Mouse (Mus musculus) limb, embryonic 14.5 days (tissue): ENCODE measurements at regions not wholly inside any gene's neighbourhood (a gene's known extent, or its start where the extent isn't known, plus 50 kb on each side); places are given as distances from the start of the nearest gene placed in this dataset.

Source experiments
- ATAC-seq: fragments of 200-750 bp; cut with Nextera tagmentation; 2 replicates; pipeline ENCODE4 v1.8.0; 2017; ENCODE audit warnings: low read depth, moderate number of reproducible peaks, moderate TSS enrichment; ENCODE audit not compliant: low FRiP score
- DNase-seq: peaks from one replicate; pipeline ENCODE4 v3.0.0-alpha.2; 2015; ENCODE audit warnings: low spot score
- H3K27ac ChIP-seq: fragments of 300-500 bp; sonication (generic); replicated peaks from 2 replicates; pipeline ENCODE4 v1.5.1; 2014; ENCODE audit warnings: low read depth, mild to moderate bottlenecking, low read length, moderate library complexity, mixed read lengths
- H3K27me3 ChIP-seq: fragments of 300-500 bp; sonication (generic); 2 replicates; pipeline ENCODE4 v1.6.1; 2014; ENCODE audit warnings: low read length, mixed read lengths; ENCODE audit not compliant: control insufficient read depth, insufficient read depth
- H3K36me3 ChIP-seq: fragments of 300-500 bp; sonication (generic); 2 replicates; pipeline ENCODE4 v1.6.1; 2014; ENCODE audit warnings: mild to moderate bottlenecking, low read length, moderate library complexity, mixed read lengths; ENCODE audit not compliant: control insufficient read depth, insufficient read depth
- H3K4me1 ChIP-seq: fragments of 300-500 bp; sonication (generic); 2 replicates; pipeline ENCODE4 v1.6.1; 2014; ENCODE audit warnings: antibody characterized with exemption, low read length, mixed read lengths; ENCODE audit not compliant: control insufficient read depth, insufficient read depth
- H3K4me2 ChIP-seq: fragments of 300-500 bp; sonication (generic); replicated peaks from 2 replicates; pipeline ENCODE4 v1.6.1; 2014; ENCODE audit warnings: low read depth, mild to moderate bottlenecking, low read length, moderate library complexity; ENCODE audit not compliant: severe bottlenecking
- H3K4me3 ChIP-seq: fragments of 300-500 bp; sonication (generic); replicated peaks from 2 replicates; pipeline ENCODE4 v1.5.1; 2014; ENCODE audit warnings: low read length
- H3K9ac ChIP-seq: fragments of 300-500 bp; sonication (generic); 2 replicates; pipeline ENCODE4 v1.6.1; 2014; ENCODE audit warnings: mild to moderate bottlenecking, low read depth, low read length, moderate library complexity; ENCODE audit not compliant: severe bottlenecking
- H3K9me3 ChIP-seq: fragments of 300-500 bp; sonication (generic); 2 replicates; pipeline ENCODE4 v1.6.1; 2016; ENCODE audit warnings: low read length; ENCODE audit not compliant: control insufficient read depth
- POLR2A ChIP-seq: fragments of 200-500 bp; IDR thresholded peaks from 2 replicates; pipeline ENCODE4 v1.8.0; 2012; ENCODE audit warnings: inconsistent platforms, mild to moderate bottlenecking, moderate library complexity, borderline replicate concordance; ENCODE audit not compliant: insufficient read depth, insufficient read length; ENCODE audit errors: extremely low read depth
- WGBS: fragments of 180-500 bp; shearing (Covaris S2); extraction: QIAGEN DNeasy Blood & Tissue Kit; methylation state at CpG from one replicate; pipeline ENCODE4 v1.1.7; 2014; 5-methylcytosine and 5-hydroxymethylcytosine counted together

DNA sequence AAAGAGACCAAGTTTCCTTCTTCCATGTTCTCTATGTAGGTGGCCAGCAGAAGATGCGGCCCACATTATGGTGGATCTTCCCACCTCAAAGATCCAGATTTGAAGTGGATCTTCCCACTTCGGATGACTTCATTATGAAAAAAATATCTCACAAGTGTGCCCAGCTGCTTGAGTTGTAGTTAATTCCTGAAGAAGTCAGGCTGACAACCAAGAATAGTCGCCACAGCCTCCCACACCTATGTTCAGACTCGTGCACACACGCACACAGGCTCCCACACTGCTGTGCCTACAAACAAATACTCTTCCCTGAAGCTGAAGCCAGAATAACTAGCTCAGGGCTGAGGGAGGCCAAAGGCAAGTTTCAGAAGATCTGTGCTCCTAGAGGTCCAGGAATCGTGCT is 119.4 kb downstream of the Olfm1 start:
- WGBS = 86% methylated on average over 6 of the region's 6 CpGs

DNA sequence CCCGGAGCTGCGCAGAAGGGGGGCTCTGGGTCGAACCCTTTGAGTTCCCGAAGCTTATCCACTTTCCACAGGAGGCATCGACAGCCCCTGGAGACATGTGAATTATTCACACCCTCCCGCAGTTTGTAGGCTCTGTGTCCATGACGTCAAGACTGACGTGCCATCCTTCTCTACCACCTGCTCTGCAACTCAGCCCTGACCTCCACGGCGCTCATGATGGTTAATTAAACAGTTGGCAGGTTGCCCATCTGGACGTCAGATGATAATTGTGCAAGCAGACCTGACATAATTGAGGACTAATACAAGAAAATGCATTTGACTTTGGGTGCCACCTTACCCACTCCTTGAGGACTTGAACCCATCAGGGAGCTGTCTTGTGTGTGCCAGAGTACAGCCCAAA is 121.1 kb upstream of the Ppp1r26 start:
- no peak for TF ChIP-seq POLR2A
- ATAC-seq (no peak), DNase-seq (no peak)
- no peaks in the 10 kb centered on the region; the same call in 1 of the 2 replicates for H3K4me1 ChIP-seq
- 62% methylated on average over 11 of the region's 11 CpGs for WGBS
- no peak overlapping the region for H3K4me2 ChIP-seq
- H3K27me3 ChIP-seq = no peaks in the 10 kb centered on the region
- H3K27ac ChIP-seq = no peak overlapping the region
- no peak overlapping the region for H3K9ac ChIP-seq
- H3K4me3 ChIP-seq = no peak overlapping the region
- no peaks in the 10 kb centered on the region for H3K9me3 ChIP-seq
- no peaks in the 10 kb centered on the region for H3K36me3 ChIP-seq

More for the DNA sequence above, 119.4 kb downstream of the Olfm1 start:
- Histone ChIP-seq H3K4me1 (no peaks in the 10 kb centered on the region), H3K27me3 (no peaks in the 10 kb centered on the region), H3K9ac (no peak overlapping the region), H3K27ac (no peak overlapping the region), H3K4me2 (no peak overlapping the region), H3K4me3 (no peak overlapping the region), H3K9me3 (no peaks in the 10 kb centered on the region), H3K36me3 (no peaks in the 10 kb centered on the region)
- no peak for ATAC-seq
- TF ChIP-seq POLR2A = no peak
- no peak for DNase-seq

DNA sequence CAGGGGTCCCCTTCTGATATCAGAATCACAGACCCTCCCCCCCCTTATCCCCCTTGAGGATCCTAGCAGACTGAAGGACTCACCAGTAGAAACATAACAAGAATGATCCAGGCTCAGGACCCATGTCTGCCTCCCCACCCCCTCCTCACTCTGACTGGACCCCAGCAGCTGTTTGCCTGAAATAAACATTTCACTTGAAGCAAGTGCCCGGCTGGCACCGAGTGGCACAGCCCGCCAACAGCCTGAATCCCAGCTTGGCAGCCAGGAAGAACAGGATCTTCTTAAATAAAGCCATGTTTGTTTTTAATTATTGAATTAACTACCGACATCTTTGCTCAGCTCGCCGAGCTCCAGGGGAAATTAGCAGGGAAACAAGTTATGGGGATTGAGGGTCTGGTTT is 120.5 kb upstream of the Ppp1r26 start:
- H3K4me1 ChIP-seq = no peaks in the 10 kb centered on the region; the same call in 1 of the 2 replicates
- DNase-seq (no peak), ATAC-seq (no peak)
- TF ChIP-seq POLR2A = no peak
- no peak overlapping the region for H3K27ac ChIP-seq
- no peak overlapping the region for H3K4me3 ChIP-seq
- H3K9me3 ChIP-seq = no peaks in the 10 kb centered on the region
- 0 out of 2 replicates have a peak overlapping the region, but pooled peaks have one; percentile 7 for H3K9ac ChIP-seq
- H3K4me2 ChIP-seq = no peak overlapping the region
- WGBS = 34% methylated on average over 6 of the region's 6 CpGs
- H3K36me3 ChIP-seq = no peaks in the 10 kb centered on the region
- H3K27me3 ChIP-seq = no peaks in the 10 kb centered on the region

DNA sequence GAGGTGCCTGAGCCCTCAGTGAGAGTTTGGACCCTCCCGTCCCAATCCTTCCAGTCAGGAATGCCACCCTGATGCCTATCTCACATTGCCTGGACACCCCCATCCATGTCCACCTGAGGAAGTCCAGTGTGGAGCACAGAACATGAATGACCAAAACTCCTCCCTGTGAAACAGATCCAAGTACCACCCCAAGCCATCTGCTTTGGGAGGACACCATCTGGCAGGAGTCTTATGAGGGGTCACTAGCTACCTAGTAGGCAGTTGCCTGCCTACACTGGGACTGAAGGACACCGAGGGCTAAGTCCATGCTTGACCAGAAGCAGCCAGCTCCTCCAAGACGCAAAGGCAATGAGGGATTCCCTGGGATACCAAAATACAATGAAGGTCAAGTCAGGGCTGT is 119.9 kb upstream of the Ppp1r26 start:
- no peaks in the 10 kb centered on the region for H3K36me3 ChIP-seq
- WGBS = 89% methylated on average over 3 of the region's 3 CpGs
- no peaks in the 10 kb centered on the region; the same call in 1 of the 2 replicates for H3K4me1 ChIP-seq
- H3K9ac ChIP-seq = no peak overlapping the region
- H3K4me2 ChIP-seq = no peak overlapping the region
- no peak overlapping the region for H3K27ac ChIP-seq
- no peak for TF ChIP-seq POLR2A
- no peak overlapping the region for H3K4me3 ChIP-seq
- ATAC-seq = no peak
- no peak for DNase-seq
- H3K27me3 ChIP-seq = no peaks in the 10 kb centered on the region
- H3K9me3 ChIP-seq = no peaks in the 10 kb centered on the region

DNA sequence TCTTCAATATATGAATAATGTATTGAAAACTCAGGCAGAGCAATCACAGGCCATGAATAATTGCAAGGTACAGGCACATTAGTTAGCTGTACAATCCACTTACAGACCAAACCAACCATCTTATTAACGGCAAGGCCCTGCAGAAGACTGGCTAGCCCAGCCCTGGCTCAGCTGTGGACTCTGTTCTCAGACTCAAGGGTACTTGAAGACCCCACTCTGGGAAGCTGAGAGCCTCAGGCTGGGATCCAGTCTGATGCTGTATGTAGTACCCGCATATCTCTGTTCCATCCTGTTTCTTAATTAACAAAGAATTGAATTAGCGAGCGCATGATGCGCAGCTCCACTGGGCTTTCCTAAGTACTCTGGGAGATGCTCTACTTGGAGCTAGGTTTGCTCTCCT is 117.5 kb upstream of the Ppp1r26 start:
- H3K27ac ChIP-seq = no peak overlapping the region
- ATAC-seq = no peak
- WGBS = 94% methylated on average over 5 of the region's 5 CpGs

DNA sequence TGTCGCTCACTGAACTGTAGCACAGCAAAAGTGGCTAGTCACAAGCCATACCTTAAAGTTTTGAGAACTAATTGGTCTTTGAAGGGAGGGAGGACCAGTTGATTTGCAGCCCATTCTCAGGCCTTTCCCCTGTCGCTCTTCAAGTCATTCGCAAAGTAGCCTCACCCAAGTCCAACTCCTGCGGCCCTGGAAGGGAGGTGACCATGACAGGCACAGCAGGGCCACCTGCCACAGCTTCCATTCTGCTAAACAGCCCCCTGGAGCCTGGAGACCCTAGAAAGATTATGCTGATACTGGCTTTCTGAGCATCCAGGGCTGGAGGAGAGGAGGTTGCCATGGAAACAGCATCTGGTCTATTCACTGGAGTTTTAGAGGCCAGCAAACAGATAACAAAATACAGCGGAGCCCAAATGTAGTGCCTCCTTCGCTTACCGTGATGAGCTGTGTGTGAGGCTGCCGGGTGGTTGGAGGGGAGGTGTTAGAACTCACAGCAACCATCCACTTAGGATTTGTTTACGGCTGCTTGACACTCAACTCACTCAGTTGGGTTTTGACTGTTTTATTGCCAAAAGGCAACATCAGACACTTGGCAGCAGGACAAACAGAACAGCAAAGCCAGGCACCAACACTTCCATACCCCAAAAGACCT is 111.3 kb upstream of the Ppp1r26 start:
- Histone ChIP-seq H3K4me3 (no peak overlapping the region), H3K4me2 (no peak overlapping the region), H3K4me1 (no peaks in the 10 kb centered on the region), H3K27ac (no peak overlapping the region), H3K27me3 (no peaks in the 10 kb centered on the region), H3K9ac (no peak overlapping the region), H3K36me3 (no peaks in the 10 kb centered on the region), H3K9me3 (no peaks in the 10 kb centered on the region)
- DNase-seq (no peak), ATAC-seq (no peak)
- WGBS = 32% methylated on average over 9 of the region's 9 CpGs
- no peak for TF ChIP-seq POLR2A

More for the DNA sequence above, 117.5 kb upstream of the Ppp1r26 start:
- no peak overlapping the region for H3K4me3 ChIP-seq
- no peak for DNase-seq
- no peak for TF ChIP-seq POLR2A
- H3K27me3 ChIP-seq = no peaks in the 10 kb centered on the region
- no peaks in the 10 kb centered on the region for H3K36me3 ChIP-seq
- no peak overlapping the region for H3K9ac ChIP-seq
- H3K4me1 ChIP-seq = no peaks in the 10 kb centered on the region; the same call in 1 of the 2 replicates
- no peak overlapping the region for H3K4me2 ChIP-seq
- no peaks in the 10 kb centered on the region for H3K9me3 ChIP-seq
